Mouse (Mus musculus): ENCODE data around the gene Slc25a47. TPM values are rescaled to one million over a fixed set of nuclear protein-coding genes. Genes with fewer than 3 reads are reported as not detected.

Slc25a47 gene
- polyA plus RNA-seq, 2 experiments from 2014 or later, result 1.2 to 2.6 TPM

DNA sequence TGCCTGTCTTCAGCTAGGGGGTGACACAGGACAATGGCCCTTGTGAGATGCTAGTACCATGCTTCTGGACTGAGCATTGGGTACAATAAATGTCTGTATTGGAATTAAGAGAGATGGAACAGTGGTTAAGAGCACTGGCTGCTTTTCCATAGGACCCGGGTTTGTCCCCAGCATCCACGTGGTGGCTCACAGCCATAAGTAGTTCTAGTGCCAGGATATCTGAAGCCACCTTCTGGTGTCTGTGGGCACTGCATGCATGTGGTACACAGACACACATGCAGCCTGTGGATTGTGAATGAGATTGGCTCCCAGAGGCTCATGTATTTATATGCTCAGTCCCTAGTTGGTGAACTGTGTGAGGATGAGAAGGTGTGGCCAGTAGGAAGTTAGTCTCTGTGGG lies 33.7 kb downstream of the Slc25a47 start:
- ATAC-seq, result no peak

DNA sequence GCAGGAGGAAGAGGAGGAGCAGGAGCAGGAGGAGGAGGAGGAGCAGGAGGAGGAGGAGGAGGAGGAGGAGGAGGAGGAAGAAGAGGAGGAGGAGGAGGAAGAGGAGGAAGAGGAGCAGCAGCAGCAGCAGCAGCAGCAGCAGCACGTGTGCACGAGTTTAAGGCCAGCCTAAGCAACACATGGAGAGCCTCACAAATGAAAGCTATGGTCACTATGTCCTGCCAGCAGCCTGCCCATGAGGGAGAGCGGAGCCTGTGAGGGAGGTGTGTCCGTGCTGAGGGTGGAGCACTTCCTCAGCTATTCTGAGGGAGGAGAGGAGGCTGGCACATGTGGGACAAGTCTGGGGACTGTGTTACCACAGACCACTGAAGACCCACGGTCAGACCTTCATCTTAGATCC lies 37.3 kb downstream of the Slc25a47 start:
- ATAC-seq, result no peak

DNA sequence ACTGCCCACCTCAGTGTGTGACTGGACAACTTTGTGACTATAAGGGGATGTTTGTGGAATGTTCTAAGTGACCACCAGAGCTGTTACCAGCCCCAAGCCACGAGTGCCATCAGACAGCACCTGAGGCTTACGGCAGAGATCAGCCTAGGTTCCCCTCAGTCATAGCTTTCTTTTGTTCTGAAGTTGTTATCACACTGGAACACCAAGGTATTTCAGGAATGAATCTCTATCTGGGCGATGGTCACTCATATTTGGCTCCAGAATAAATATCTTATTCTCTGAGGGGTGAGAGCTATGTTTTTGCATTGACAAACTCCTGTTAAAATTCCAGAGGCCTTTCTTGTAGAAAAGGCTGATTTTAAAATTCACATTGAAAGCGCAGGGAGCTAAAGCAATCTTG lies 43.3 kb downstream of the Slc25a47 start:
- ATAC-seq, result no peak

DNA sequence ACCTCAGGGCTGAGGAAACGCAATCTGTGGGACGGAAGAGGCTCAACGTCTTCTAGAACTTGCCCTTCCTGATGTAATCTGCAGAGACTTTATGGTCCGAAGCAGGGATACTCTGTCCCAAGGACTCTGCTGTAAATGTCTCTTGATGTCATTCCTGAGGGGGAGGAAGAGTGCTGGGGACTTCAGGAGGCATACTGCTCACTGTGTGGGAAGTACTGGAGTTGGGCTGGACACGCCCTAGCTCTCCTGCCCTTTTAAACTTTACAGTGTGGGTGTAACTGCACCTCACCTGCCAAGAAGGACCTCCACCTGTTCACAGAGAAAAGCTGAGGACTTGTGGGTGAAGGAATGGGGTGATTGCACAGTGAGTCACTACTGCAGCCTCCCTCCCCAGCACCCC lies 44.8 kb downstream of the Slc25a47 start:
- no peak for ATAC-seq

DNA sequence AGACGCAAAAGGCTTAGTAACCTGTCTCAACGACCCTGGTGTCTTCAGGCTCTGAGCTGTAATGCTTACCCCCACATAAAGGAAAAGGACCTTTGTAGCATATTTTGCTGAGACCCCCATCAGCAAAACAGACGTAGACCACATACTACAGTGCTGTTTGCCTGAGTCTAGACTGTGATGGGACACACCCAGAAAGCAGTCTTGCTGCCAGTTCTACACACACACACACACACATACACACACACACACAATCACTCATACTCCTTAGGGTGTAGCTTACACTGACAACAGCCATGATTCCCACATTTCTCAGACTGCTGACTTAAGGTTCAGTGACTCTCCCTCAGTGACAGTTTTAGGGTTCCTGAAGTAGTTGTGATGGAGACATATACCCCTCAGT lies 45.3 kb downstream of the Slc25a47 start:
- ATAC-seq, result no peak

- no peak for ATAC-seq
Observed at GRCm38 (mm10) chr12:108882776-108883175, 46.9 kb downstream of the Slc25a47 start.

GRCm38 (mm10) chr12:108885906-108886305 lies 50.1 kb downstream of the Slc25a47 start:
- ATAC-seq, result no peak

GRCm38 (mm10) chr12:108887077-108887476 lies 51.2 kb downstream of the Slc25a47 start:
- no peak for ATAC-seq

DNA sequence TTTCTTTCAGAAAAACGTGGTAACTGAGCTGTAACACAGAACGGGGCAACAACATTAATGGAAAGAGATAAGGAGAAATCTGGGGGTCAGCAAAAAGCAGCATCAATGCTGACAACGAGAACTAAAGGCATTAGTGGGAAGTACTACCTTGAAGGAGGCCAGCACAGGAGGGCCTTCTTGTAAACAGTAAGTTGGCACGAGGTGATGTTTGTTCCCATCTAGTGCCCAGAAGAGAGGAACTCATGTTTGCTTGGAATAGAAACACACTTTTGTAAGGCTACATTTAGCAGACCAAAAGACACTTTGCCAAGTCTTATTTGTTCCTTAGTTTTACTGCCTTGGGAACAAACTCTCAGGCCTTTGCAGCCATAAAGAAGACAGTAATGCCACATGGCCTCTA lies 52.8 kb downstream of the Slc25a47 start:
- ATAC-seq, result no peak

GRCm38 (mm10) chr12:108892989-108893714 lies 57.3 kb downstream of the Slc25a47 start, which contains the start of gene Wdr25:
Gene Wdr25 (plus strand): TSS chr12:108893631.
- ATAC-seq, result peak; percentile 31

DNA sequence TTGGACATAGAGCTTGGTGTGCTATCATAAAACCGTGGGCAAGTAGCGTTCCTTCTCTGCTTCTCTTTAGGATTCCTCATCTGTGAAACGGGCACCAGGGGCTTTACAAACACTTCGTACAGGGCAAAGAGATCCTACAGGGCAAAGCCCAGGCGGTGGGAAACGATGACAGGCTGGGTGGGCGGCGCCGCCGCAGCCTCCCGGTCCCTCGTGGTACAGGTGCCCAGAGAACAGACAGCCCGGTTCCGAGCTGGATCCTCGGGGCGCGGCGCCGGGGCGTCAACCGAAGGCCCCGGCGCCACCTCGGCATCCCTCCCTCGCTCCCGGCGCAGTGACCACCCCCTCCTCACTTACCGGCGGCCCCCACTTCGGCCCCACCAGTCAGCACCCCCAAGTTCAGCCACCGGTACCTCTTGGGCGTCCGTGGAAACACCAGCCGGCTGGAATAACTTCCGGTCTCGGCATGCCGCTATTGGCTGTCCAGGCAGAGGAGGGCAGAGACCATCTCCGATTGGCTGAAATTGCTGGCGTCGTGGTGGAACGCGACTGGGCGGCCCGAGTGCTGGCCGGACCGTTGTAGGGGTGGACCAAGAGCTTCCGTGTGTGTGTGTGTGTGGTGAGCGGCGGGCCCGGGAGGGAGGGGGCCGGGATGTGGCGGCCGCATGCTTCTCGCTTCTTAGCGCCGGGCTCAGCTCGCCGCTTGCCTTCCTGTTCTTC lies 58.0 kb downstream of the Slc25a47 start, which contains the start of gene Wars:
Gene Wars, minus strand, starts transcription at position 460 of the 717 bp plus-strand sequence.
- peak; percentile 91 for ATAC-seq

- ATAC-seq, result no peak
Observed at GRCm38 (mm10) chr12:108894432-108894816, 58.6 kb downstream of the Slc25a47 start.

GRCm38 (mm10) chr12:108896006-108896405 lies 60.2 kb downstream of the Slc25a47 start:
- ATAC-seq, result no peak

GRCm38 (mm10) chr12:108901346-108901745 lies 65.5 kb downstream of the Slc25a47 start:
- ATAC-seq, result no peak

DNA sequence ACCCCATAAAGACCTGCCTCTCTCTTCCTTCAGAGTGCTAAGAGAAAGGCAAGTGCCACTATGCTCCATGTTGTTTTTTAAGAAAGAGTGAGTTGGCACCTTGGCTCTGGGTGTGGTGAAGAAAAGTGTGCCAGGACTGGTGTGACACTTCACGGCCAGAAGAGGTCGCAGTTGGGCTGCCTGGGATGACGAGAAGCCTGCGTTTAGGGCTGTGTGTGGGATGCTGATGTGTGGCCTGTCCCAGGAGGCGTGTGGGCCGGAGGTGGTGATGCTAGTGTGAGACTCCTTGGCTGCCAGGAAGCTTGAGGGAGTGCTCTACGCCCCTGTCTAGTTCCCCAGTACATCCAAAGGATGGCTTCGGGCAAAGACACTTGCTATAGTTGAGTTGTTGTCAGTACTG lies 67.1 kb downstream of the Slc25a47 start:
- peak; percentile 77 for ATAC-seq

DNA sequence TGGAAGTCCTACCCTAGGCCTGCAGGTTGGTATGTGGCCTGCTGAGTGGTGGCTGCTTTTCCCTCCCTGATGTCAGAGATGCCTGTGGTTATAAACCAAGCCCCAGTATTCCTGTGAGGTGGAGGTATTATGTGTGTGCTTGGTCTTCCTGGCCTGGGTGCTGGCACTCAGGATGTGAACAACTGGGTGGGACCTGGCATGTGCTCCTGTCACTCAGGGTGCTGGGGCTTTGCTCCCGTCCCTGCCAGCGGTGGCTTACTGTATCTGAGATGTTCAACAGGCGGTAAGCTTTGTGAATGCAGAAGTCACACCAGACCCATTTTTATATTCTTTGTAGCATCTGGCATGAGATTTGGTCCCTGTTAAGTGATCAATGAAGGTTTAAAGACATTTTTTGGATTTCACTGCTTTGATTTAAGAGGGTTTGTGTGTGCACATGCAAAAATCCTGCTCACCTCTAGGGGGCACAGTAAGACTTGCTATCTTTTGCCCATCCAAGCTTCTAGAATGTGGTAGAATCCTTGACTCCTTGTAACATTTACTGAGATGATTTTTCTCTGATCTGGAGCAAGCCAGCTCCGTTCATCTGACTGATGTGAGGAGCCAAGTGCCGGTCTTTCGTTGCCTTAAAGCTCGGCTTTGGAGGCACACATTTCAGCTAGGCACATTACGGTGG lies 67.9 kb downstream of the Slc25a47 start:
- no peak for ATAC-seq

GRCm38 (mm10) chr12:108904276-108904653 lies 68.4 kb downstream of the Slc25a47 start:
- no peak for ATAC-seq

- ATAC-seq, result no peak
Observed at GRCm38 (mm10) chr12:108905620-108906302, 69.9 kb downstream of the Slc25a47 start.

DNA sequence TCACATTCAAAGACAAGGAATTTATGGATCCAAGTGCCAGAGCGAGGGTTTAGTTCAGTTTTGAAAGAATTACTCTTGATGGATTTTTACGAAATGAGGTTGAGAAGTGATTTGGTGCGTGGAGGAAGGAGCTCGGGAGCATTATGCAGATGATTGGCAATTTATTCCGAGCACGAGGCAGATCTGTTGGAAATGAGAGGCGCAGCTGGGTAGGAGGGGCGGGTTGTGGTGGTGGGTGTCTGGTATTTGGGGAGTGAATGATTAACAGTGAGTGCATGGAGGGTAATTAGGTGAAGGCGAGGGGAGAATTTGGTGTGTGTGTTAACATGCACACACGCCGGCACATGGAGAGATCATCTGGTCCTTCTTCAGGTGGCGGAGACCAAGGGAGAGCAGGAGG lies 70.6 kb downstream of the Slc25a47 start:
- ATAC-seq, result no peak

All from CD4-positive, CD25-positive, alpha-beta regulatory T cell, adult 4 months (primary cell).